Mouse (Mus musculus) macrophage (primary cell): ENCODE results near the gene Plau. TPM values are rescaled to one million over a fixed set of nuclear protein-coding genes. Genes with fewer than 3 reads are reported as not detected.

Experiments used
- H3K27ac ChIP-seq: fragments of 350-480 bp; formaldehyde crosslinking; 2 replicates; pipeline ENCODE4 v1.9.0; 2021
- H3K36me3 ChIP-seq: fragments of 350-480 bp; formaldehyde crosslinking; 2 replicates; pipeline ENCODE4 v1.9.0; 2021; ENCODE audit errors: inconsistent target
- H3K4me3 ChIP-seq: fragments of 350-480 bp; formaldehyde crosslinking; 2 replicates; pipeline ENCODE4 v1.9.0; 2021; ENCODE audit errors: inconsistent target
- H3K79me2 ChIP-seq: fragments of 350-480 bp; formaldehyde crosslinking; 2 replicates; pipeline ENCODE4 v1.9.0; 2021; ENCODE audit errors: inconsistent target
- WGBS: methylation state at CpG from one replicate; pipeline ENCODE4 v1.1.7; 2026; ENCODE audit warnings: inconsistent platforms; ENCODE audit not compliant: missing documents; 5-methylcytosine and 5-hydroxymethylcytosine counted together
- polyA plus RNA-seq: library from polyadenylated mRNA; stranded (reverse); fragments of 250-400 nt; gene quantifications from 3 replicates; pipeline ENCODE4 v1.2.4, GENCODE M21; 2018; ENCODE audit warnings: inconsistent platforms
- total RNA-seq, 78 experiments: library from RNA; depleted of rRNA; stranded (reverse); fragments of 250-400 nt; gene quantifications; 1 replicate in 9 of 78; 2 replicates in 24 of 78; 3 replicates in 43 of 78; 4 replicates in 2 of 78; pipeline ENCODE4 v1.2.4; 2018; ENCODE audit warnings: inconsistent platforms in 56 of 78

Gene Plau
- total RNA-seq (2018; cell fraction: chromatin; rRNA removed), result 100 to 1,000 TPM in 7 of 26 experiments, 10 to 100 TPM in 18, 1 to 10 TPM in 1; 9.6 to 345 (median 38.2) TPM
- total RNA-seq (2018; cell fraction: cytosol; rRNA removed), result 100 to 1,000 TPM in 7 of 26 experiments, 10 to 100 TPM in 19; 41.3 to 309 (median 83.1) TPM
- 100 to 1,000 TPM in 13 of 26 experiments, 10 to 100 TPM in 13; 32.6 to 727 (median 100) TPM for total RNA-seq (2018; cell fraction: nucleus; rRNA removed)
- polyA plus RNA-seq, result 44.2 to 693 TPM (median 52.7 TPM) in 3 replicates

DNA sequence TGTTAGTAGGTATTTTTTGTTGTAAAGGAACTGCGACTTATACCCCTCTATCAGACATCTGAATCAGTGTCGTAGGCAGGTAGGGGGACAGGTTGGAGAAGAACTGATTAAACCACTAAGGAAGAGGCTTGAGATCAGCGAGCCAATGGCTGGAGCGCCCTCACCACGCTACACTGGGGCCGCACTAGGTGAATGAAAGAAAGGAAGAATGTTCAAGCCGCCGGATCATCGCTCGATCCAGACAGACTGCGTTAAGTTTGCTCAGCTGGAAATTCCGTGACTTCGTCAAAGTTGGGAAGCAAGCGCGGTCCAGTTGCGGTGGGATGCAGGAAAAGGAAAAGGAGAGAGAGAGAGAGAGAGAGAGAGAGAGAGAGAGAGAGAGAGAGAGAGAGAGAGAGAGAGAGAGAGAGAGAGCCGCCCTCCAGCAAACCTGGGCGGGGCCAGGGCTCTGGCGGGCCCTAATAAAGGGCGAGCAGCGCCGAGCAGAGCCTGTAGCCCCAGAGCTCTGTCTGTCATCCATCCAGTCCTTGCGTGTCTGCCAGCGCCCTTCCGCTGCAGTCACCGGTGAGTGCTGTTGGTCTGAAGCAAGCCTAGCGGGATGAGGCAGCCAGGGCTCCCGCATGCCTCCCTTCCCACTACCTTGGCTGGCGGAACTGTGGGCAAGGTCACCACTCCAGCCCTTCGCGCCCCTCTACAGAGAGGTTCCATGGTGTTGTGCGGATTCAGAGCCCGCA is at the start of gene Plau:
Gene Plau (plus strand): TSS at position 490 of the 734 bp plus-strand sequence.
- Histone ChIP-seq H3K79me2 (peaks cover 60% of the 10 kb centered on the region), H3K36me3 (peaks cover 11% of the 10 kb centered on the region; the same call in 1 of the 2 replicates), H3K4me3 (peak within 1 kb of the TSS; percentile 93), H3K27ac (peak within 1 kb of the TSS; percentile 98)
- 0% methylated on average over 31 of the region's 33 CpGs for WGBS

DNA sequence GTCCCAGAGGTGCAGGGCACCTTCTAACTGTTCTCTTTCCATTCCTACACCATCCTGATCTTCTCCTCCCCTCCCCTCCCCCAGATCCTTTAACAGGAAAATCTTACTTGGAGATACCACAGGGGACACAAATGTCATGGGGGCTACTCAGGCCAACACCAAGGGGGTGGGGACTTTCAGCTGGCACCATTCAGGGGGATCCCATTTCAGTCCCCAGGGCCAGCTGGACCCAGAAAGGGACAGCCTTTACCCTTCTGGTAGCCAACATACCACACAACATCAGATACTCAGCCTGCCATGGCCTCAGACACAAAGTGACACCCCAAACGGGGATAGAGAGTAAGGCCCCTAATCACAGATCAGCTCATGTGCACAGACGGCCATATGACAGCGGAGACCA is 48.3 kb upstream of the Plau start:
- 94% methylated on average over 3 of the region's 3 CpGs for WGBS
- Histone ChIP-seq H3K36me3 (peaks cover 17% of the 10 kb centered on the region), H3K27ac (no peak overlapping the region), H3K4me3 (no peak overlapping the region), H3K79me2 (peaks cover 89% of the 10 kb centered on the region)

DNA sequence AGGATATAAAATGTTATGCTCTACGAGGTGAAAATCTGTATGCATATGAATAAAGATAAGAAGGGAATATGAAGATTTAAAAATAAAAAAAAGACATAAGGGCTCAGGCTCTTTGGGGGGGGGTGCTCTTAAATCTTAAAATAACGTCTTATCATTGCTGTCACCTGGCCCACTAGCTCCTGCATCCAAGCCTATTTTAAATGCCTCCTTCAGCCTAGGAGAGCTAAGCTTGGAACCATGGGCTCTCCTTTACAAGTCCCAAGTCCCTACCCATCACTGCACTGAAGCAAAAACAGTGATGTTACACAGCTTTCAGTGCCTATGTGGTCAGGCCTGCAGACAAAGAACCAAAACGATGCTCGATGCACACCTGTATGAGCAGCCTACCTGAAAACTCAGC is 46.9 kb upstream of the Plau start:
- 78% methylated on average over 4 of the region's 4 CpGs for WGBS
- Histone ChIP-seq H3K36me3 (peaks cover 17% of the 10 kb centered on the region), H3K79me2 (peaks cover 76% of the 10 kb centered on the region), H3K27ac (no peak overlapping the region), H3K4me3 (no peak overlapping the region)

DNA sequence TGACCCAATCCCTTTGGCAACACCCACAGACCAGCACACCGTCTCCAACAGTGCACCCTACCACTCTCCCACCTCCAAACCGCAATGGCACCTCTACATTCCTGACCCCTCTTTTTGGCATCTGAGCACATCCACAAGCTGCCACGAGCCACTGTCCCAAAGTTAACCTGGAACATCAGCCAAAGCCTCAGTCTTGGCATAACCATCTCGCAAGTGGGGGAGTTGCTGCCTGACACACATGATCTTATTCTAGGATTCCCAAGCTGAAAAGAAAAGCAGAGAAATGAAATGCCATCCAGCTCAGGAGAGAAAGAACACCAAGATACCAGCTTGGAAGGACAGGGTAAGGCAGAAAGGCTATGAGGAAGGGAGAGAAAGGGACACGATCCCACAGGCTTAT is 46.0 kb upstream of the Plau start:
- no peak overlapping the region for H3K27ac ChIP-seq
- WGBS, result 100% methylated on average over 5 of the region's 5 CpGs
- H3K79me2 ChIP-seq, result peaks cover 73% of the 10 kb centered on the region
- H3K4me3 ChIP-seq, result no peak overlapping the region
- peaks cover 17% of the 10 kb centered on the region for H3K36me3 ChIP-seq

DNA sequence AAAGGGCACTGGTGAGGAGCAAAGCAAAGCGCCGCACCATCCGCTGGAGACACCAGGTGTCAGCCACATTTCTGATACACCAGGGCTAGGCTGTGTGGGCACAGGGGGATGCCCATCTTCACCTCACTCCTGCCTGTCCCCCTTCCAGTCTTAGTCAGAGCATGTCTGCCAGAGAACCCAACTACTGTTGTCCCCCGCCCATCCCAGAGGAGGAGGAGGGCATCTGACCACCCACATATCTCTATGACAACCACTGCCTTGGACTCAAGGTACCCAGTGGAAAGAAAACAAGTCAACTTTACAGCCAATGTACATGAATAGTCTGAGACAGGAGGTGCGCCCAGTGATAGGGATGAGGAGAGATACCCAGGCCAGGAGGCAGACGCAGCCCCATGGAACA is 45.5 kb upstream of the Plau start:
- H3K36me3 ChIP-seq, result peaks cover 17% of the 10 kb centered on the region
- no peak overlapping the region for H3K27ac ChIP-seq
- H3K4me3 ChIP-seq, result no peak overlapping the region
- peaks cover 70% of the 10 kb centered on the region for H3K79me2 ChIP-seq
- 98% methylated on average over 6 of the region's 6 CpGs for WGBS

DNA sequence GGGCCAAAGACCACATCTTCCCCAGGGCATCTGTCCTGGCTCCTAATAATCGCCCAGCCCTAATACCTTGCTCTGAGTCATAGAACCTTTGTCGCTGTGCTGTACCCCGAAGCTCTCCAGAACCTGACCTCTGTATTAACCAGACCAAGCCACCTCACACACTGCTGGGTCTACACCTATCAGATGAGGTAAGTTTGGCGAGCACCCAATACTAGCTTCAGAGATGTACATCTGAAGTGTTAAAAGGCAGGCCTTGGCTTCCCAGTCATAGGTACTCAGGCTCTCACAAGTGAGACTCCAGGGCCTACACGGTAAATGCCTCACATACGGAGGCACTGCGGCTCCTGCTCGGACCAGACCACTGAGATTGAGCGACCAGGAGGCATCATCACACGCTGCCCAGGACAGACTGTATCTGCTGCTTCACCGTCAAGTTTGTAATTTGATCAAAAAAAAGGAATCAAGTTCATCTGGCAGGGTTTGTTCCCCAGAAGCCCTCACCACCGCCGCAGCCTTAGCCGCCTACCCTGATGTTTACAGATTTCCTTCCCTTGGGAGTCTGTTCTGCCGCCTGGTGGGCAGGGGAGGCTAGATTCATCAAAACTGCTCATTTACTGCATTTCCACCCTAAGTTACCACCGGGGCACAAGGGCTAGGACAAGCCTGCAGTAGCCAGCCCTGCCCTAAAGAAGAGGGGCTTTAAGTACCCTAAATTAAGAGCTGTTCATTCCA is 44.8 kb upstream of the Plau start:
- no peak overlapping the region for H3K4me3 ChIP-seq
- H3K27ac ChIP-seq, result no peak overlapping the region
- H3K79me2 ChIP-seq, result peaks cover 63% of the 10 kb centered on the region
- H3K36me3 ChIP-seq, result peaks cover 17% of the 10 kb centered on the region
- 81% methylated on average over 16 of the region's 16 CpGs for WGBS

DNA sequence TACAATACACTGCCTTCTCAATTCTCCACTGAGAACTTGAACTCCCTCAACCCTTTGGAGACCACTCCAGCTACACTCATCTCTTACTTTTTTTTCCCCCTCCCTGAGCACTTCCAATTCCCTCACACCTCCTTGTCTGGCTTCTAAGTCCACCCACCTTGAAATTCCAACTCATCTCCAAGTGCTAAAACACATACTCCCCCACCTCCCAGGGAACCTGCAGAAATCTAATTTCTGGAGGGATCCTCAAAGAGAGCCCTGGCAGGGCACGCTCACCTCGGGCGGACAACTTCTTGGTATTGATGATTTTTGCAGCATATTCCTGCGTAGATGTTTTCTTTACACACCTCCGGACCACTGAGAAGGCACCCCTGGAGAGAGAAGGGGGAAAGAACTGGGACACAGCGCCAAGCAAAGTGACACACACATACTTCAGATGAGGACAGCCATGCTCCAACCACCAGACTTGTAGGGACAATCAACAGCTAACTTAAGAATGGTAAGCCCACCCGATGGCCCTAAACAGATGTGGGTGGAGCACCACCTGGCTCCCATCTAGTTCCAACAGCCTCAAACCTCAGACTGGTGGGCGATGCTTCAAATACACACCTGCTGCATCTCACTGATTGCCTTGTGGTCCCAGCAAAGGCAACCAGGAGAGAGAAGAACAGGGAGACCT is 44.1 kb upstream of the Plau start:
- 80% methylated on average over 8 of the region's 8 CpGs for WGBS
- Histone ChIP-seq H3K27ac (no peak overlapping the region), H3K4me3 (no peak overlapping the region; the same call in 1 of the 2 replicates), H3K36me3 (peaks cover 17% of the 10 kb centered on the region), H3K79me2 (peaks cover 56% of the 10 kb centered on the region)

DNA sequence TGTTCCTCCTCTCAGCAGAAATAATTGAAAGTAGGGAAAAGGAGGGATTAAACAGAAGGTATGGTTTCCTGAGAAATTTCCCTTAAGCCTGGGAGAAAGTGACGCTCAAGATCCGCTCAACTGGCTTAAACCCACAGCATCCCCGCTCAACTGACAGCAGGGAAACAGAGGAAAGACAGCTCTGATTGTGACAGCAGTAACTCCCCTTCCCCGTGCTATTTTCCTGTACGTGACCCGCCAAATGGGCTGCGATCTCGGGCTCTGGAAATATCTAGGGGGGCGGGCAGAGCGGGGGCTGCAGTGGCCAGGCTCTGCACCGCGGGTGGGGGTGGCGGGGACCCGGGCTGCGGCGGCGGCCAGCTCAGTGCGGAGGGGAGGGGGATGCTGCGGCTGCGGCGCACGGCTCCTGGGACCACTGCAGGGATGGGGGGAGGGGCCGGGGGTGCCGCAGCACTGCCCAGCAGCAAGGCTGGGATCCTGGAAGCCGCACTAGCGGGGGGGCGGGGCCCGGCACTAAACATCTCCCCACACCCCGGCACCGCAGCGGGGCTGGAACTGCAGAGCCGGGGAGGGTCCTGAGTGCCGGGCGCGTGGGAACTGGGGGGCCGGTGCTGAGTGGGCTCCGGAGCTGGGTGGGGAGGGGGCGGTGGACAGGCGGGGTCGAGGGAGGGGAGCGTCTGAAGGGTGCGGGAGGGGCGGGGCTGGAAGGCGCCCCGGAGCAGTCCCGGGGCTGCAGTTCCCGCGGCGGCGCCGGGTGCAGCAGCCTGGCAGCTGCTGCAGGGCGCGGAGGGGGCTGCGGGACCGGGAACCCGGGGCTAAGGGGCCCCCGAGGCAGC is 43.3 kb upstream of the Plau start:
- no peak overlapping the region; the same call in 1 of the 2 replicates for H3K4me3 ChIP-seq
- H3K27ac ChIP-seq, result no peak overlapping the region
- WGBS, result 3% methylated on average over 38 of the region's 57 CpGs
- peaks cover 48% of the 10 kb centered on the region for H3K79me2 ChIP-seq
- peaks cover 17% of the 10 kb centered on the region for H3K36me3 ChIP-seq

DNA sequence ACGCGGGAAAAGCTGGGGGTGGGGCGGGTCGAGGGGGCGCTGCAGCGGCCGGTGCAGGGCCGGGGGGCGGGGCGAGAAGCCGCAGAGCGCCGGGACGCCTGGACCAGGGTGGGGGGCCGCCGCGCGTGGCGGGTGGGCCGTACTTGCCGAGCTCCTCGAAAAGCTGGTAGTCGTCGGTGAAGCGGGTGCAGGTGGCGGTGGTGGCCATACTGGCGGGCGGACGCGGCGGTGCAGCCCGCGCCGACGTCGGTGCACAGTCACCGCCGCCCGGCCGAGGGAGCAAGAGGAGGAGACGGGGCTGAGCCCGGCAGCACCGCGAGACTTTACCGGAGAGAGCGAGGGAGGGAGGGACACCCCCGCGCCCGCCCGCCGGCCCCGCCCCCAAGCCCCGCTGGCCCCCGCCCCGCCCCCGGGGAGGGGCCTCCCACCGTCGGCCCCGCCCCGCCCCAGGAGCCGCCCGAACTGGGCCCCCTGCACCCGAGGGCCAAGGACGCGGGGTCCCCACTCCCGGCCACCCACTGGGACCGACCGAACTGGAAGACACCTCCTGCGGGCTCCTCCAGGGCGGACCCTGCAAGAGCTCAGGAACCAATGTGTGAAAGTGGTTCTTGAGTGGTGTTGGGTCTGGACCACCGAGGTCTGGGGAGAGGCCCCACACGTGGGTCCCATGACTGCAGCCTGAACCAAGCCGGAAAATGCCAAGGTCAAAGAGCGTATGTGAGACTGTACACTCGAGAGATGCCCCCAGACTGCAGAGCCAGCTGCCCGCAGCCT is 42.5 kb upstream of the Plau start, which contains the start of gene Camk2g:
Gene Camk2g (minus strand): TSS at position 331 of the 774 bp plus-strand sequence.
- peak within 1 kb of the TSS; percentile 19; the same call in 1 of the 2 replicates for H3K27ac ChIP-seq
- peaks cover 17% of the 10 kb centered on the region for H3K36me3 ChIP-seq
- H3K4me3 ChIP-seq, result peak within 1 kb of the TSS; percentile 42
- peaks cover 40% of the 10 kb centered on the region for H3K79me2 ChIP-seq
- WGBS, result under 1% methylated on average over 40 of the region's 76 CpGs

DNA sequence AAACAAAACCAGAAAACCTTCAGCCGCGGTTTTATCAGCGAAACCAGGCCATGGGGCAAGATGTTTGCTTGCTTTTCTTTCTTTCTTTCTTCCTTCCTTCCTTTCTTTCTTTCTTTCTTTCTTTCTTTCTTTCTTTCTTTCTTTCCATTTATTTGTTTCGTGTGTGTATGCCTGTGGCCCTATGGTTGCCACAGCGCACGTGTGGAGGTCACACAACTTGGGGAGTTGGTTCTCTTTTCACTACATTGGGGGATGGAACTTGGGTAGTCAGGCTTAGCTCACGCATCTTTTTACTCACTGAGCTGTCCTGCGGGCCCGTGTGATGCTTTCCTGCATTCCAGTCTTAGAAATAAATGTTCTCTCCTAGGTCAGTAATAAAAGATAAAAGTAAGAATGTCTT is 41.9 kb upstream of the Plau start:
- Histone ChIP-seq H3K27ac (peak overlapping the region; percentile 19; the same call in 1 of the 2 replicates), H3K4me3 (peak overlapping the region; percentile 42)
- 10% methylated on average over 9 of the region's 9 CpGs for WGBS

DNA sequence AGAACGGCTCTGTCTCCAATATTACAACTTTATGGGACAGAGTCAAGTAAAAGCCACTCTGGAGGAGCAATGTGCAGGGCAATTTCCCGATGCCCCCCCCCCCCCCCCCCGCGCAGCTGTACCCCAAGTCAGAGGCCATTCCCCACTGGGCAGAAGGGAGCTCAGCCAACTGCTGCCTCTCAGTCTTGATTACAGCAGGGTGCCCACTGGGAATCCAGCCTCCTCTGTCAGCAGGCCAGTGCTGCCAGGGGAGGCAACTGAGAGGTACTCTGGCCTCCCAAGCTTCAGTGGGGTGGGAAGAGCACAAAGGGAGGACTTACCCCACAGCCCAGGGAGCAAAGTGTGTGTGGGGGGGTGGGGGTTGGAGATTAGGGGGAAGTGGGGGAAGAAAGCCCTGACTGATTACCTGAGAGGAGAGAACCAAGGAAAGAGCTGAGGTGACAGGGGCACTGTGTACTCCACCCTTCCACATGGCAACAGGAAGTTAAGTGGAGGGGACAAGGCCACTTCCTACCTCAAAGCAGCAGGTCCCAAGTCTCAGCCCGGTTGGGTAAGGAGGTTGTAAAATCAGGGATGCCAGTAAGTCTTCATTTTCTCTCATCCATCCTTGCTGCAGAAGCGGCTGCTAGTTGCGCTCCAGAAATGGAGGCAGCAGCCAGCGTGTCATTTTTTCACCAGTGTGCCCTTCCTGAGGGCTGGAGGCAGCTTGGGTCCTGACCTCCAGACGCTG is 40.9 kb upstream of the Plau start:
- Histone ChIP-seq H3K27ac (no peak overlapping the region), H3K4me3 (no peak overlapping the region), H3K36me3 (peaks cover 6% of the 10 kb centered on the region; the same call in 1 of the 2 replicates), H3K79me2 (peaks cover 24% of the 10 kb centered on the region)
- 56% methylated on average over 9 of the region's 9 CpGs for WGBS

More for the DNA sequence above, 41.9 kb upstream of the Plau start:
- Histone ChIP-seq H3K79me2 (peaks cover 34% of the 10 kb centered on the region), H3K36me3 (peaks cover 16% of the 10 kb centered on the region)

DNA sequence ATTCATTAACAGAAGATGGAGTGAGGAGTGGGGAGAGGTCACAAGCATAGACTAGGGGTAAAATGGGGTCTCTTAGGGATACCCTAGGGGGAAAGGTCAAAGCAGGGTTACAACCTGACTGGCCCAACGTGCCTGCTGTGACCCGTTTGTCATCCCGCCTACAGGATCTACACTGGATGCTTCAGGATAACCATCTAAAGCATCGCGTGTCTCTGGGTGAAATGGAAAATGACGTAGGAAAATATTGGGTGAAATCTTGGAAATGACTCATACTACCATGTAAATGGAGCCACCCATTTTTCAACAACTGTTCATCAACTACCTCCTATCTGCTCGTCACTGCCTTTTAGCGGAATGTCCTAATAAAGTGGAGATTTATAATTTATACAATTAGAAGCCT is 40.3 kb upstream of the Plau start:
- Histone ChIP-seq H3K4me3 (no peak overlapping the region), H3K36me3 (0 out of 2 replicates have a peak, but pooled peaks cover 2% of the 10 kb centered on the region), H3K79me2 (peaks cover 18% of the 10 kb centered on the region), H3K27ac (no peak overlapping the region)
- 89% methylated on average over 8 of the region's 8 CpGs for WGBS
